Mouse (Mus musculus) hematopoietic stem cell, adult 5-6 weeks (primary cell): ENCODE data around the gene Gart. TPM values are rescaled to one million over a fixed set of nuclear protein-coding genes. Genes with fewer than 3 reads are reported as not detected.
A peak's percentile ranks its signal among the peaks of the same experiment; 100 is the strongest.
"Not testable (repeated sequence)": the region's sequence is repeated elsewhere in the genome, so short reads cannot be mapped to it uniquely, and the experiment has no call there.

ENCODE experiments used
- ATAC-seq, 2 experiments: fragments of 125-278 bp in 1 of 2; replicated peaks in 1 of 2; 2 replicates each; pipeline ENCODE4 v1.8.0; 2016 to 2017; ENCODE audit warnings: inconsistent platforms in 2 of 2, mild to moderate bottlenecking in 2 of 2, moderate number of reproducible peaks in 2 of 2, low read depth in 1 of 2, moderate TSS enrichment in 1 of 2; ENCODE audit not compliant: low FRiP score in 2 of 2, poor library complexity in 2 of 2, severe bottlenecking in 2 of 2, insufficient read depth in 1 of 2, low TSS enrichment in 1 of 2
- total RNA-seq: library from RNA; stranded (forward); fragments of 172-1452, 232-1000 nt; gene quantifications from 2 replicates; pipeline ENCODE4 v1.2.3, GENCODE M21; 2017

Gene Gart
- total RNA-seq, 1 experiment from 2014 or later: 440 TPM

GRCm38 (mm10) chr16:91655285-91655684, 8.5 kb upstream of the Gart start:
- ATAC-seq: no peak

DNA sequence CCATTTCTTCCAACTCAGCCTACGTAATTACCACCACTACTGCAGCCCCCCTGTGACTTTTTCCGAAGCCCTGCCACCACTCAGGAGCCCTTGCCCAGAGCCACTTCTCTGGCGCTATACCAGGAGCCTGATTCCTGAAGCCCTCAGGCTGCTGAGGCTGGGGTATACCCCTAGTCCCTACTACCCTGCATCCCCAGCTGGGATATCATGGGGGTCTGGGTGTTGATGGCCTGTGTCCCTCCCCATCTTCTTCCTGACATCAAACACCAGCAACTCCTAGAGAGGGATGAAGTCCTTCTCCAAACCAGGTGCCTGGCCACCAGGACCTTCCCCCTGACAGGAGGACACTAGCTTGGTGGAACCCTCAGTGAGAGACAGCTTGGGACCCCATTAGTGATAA, 5.4 kb upstream of the Gart start:
- ATAC-seq: no peak

DNA sequence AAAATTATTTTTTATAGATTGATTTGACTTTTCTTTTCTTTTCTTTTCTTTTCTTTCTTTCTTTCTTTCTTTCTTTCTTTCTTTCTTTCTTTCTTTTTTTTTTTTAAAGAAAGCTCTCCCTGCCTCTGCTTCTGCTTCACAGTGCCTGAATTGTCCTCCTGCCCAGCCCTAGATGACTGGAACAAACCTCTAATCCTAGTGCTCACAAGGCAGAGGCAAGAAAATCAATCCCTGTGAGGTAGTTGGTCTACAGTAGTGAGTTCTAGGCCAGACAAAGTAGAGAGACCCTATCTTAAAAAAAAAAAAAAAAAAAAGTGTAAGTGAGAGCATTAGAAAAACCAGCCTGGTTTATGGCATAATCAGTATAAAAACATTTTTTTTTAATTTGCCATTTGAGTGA, 3.0 kb upstream of the Gart start:
- ATAC-seq: no peak

- ATAC-seq: no peak
Observed at GRCm38 (mm10) chr16:91649246-91649645, 2.5 kb upstream of the Gart start.

DNA sequence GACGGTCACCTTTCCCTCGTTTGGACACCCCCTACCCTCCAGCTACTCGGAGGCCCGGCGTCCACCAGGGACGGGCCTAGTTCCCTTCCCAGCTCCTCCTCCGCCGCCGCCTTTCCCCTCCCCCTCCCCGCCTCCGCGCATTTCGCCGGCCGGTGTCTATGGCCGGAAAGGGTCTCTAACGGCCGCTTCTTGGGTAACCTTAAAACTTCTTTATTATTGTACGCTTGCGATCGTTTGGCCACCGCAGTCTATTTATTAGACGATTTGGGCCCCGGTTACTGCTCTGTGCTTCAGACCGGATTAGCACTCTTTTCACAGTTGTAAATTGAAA, 1.4 kb upstream of the Gart start:
- peak in 1 of 2 experiments; percentile 33; a peak in 3 of 4 replicates for ATAC-seq

DNA sequence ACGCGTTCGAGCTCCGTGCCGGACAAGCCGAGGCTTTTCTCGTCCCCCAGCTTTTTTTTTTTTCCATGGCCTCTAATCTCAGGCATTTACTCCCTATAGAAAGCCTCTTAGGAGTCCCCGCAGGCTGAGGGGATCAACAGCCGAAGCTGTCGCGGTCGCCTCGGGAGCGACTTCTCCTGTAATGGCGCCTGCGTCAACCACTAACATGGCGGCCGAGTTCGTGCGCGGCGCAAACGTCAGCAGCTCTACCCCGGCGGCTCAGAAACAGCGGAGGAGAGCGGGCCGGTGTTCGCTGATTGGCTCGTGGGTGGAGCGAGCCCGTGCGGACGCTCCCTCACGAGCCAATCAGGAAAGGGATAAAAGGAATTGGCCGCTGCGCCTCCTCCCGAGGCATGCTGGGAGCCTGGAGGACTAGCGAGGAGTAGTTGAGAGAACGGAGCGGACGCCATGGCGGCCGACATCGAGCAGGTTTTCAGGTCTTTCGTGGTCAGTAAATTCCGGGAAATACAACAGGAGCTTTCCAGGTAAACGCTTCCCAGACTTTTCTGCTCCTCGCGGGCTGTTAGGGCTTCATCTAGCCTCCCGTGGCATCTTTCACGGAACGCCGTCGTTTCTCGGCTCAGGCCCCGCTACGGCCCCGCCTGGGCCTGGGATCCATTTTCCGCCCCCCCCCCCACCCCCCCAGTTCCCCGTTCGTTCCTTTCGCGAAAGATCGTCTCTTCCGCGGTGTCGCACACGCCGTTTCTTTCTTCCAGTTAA, 888 bp upstream of the Gart start, which contains the start of gene Son:
Gene Son (plus strand): TSS at position 46 of the 759 bp plus-strand sequence.
- peak; percentile 91 to 95 for ATAC-seq

GRCm38 (mm10) chr16:91645995-91646602, 653 bp downstream of the Gart start:
- no peak for ATAC-seq

GRCm38 (mm10) chr16:91645420-91645819, 1.3 kb downstream of the Gart start:
- not testable (repeated sequence) for ATAC-seq

- no peak for ATAC-seq
Observed at GRCm38 (mm10) chr16:91644901-91645300, 1.9 kb downstream of the Gart start.

- ATAC-seq: peak in 1 of 2 experiments; percentile 63; a peak in 1 of 4 replicates
Observed at GRCm38 (mm10) chr16:91640171-91640570, 6.6 kb downstream of the Gart start.

DNA sequence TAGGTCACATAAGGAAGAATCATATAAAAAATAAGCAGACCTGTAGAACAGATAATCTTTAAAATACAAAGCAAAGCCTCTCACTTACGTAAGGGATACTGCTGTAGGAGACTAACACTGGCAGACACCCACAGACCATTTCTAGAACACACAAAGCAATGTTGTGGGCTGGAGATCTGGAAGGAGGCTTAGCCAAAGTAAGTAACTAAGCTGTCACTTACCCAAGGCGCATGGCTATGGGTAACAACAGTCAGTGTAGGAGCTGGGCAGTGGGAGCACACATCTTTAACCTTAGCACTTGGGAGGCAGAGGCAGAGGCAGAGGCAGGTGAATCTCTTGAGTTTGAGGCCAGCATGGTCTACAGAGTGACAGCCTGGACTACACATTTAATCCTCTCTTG, 7.1 kb downstream of the Gart start:
- no peak for ATAC-seq

- no peak for ATAC-seq
Observed at GRCm38 (mm10) chr16:91639161-91639560, 7.6 kb downstream of the Gart start.

- peak in 1 of 2 experiments; percentile 45; a peak in 1 of 4 replicates for ATAC-seq
Observed at GRCm38 (mm10) chr16:91633641-91634040, 13.1 kb downstream of the Gart start.

GRCm38 (mm10) chr16:91632940-91633339, 13.8 kb downstream of the Gart start:
- no peak for ATAC-seq

GRCm38 (mm10) chr16:91632439-91632838, 14.3 kb downstream of the Gart start:
- ATAC-seq: no peak

DNA sequence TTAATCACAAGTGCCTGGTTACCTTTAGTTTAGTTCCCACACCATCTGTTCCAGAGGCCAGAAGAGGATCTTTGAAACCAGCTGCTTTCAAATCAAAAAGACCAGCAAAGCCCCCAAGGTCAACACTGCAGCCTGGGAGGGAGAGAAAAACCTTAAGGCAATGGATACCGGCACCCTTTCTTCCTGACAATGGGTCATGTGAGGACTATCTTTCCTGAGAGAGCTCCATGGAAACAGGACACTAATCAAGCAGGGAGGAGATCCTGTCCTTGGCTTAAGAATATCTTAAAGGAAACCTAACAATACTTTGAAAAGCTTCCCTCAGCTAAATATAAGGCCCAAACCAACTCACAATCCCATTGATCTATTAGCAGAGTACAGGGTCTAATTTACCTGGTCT, 16.2 kb downstream of the Gart start:
- no peak for ATAC-seq

GRCm38 (mm10) chr16:91629749-91630148, 17.0 kb downstream of the Gart start:
- peak in 1 of 2 experiments; percentile 56; a peak in 1 of 4 replicates for ATAC-seq

- no peak; a peak in 1 of 4 replicates for ATAC-seq
Observed at GRCm38 (mm10) chr16:91628673-91629072, 18.1 kb downstream of the Gart start.

DNA sequence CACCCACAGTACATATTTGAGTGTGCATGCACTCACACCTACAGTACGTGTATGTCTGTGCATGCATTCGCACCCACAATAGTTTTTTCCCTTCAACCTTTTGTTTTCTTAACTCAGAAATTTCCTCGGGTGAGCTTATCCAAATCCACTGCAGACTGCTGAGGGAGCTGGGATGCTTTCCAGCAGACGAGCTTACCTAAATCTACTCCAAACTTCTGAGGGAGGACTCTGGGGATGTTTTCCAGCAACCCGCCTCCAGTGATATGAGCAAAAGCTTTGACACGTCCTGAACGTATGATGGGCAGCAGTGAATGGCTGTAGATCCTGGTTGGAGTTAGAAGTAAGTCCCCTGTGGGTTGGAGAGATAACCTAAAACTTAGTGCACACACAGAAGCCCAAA, 18.9 kb downstream of the Gart start:
- ATAC-seq: no peak
